Mouse (Mus musculus): ENCODE measurements around the gene Alg2. TPM values are rescaled to one million over a fixed set of nuclear protein-coding genes. Genes with fewer than 3 reads are reported as not detected.

The Alg2 gene
- polyA plus RNA-seq, 1 experiment: 23.7 TPM

DNA sequence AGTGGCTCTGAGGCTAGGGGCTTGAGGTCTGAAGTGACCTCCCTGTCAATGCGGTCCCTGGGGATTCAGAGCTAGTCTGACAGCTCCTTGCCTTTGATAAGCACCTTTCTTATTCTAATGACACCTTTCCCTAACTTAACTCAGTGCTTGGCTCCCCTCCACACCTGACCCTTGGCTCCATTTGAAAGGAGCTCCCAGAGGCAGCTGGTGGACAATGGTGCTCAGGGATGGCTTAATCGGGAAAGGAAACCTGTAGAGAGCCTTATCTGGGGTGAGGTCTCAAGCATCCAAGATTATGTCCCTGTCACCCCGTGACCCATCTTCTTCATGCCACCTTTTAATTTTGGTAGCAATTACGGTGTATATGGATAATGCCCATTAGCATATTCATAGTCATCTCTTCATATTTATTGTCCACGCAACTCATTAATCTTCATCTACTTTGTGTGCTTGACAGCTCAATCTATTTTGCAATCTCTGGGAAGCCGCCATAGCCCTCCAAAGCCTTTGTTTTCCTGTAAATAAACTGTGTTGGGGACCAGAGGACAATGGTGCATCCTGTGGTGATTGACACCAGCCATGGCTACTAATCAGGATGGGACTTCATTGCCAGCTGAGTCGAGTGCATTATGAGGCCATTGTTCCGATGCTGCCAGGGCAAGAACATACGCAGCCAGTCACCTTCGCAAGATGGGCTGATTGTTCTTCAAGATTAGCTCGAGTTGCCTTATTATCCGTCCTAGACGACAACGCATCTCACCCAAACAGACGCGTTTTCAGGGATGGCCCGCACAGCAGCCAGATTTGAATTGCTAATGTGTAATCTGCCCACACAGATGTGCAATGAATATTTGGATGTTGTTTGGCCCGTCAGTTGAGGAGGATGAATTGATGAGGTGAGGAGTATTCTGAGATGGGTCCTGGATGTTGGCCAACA lies 24.3 kb downstream of the Alg2 start:
- no peak for DNase-seq (ENCODE audit: low read depth)

- DNase-seq (ENCODE audit: low read depth): no peak
Observed at GRCm38 (mm10) chr4:47449116-47449515, 25.0 kb downstream of the Alg2 start.

DNA sequence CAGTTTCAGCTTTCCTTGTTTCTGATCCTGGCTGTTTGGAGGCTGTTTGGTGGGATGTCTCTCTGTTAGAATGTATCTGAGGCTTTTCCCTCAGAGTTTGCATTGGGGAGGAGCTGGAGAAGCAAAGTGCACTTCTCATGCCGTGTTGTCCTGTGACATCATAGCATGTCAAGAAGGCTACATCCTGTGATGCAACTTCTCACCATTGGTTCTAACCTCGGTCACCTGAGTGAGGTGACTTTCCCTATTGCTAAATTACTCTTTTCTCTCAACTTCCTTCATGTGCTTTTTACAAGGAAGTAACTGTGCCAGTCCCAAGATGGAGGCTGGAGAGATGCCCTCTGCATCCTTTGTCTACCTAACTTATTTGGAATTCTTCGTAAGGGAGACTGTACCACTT lies 25.6 kb downstream of the Alg2 start:
- DNase-seq (ENCODE audit: low read depth): no peak

DNA sequence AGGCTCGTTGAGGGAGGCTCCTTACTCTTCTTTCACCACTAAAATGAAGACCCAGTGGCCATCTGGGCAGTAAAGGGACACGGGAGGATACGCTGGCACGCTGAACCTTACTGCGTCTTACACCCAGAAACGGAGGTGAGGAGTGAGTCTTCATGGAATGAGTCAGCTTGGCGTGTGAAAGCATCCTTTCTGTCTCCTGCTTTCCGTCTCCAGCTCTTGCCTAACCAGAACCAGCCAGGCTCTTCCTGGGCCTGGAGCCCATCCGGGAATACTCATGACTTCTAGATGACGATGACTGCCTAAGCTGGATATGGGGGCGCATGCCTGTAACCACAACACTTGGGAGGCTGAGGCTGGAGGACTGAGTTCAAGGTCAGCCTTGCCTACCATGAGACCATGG lies 33.2 kb downstream of the Alg2 start:
- no peak for DNase-seq (ENCODE audit: low read depth)

GRCm38 (mm10) chr4:47438956-47439355 lies 35.2 kb downstream of the Alg2 start:
- DNase-seq (ENCODE audit: low read depth): no peak

DNA sequence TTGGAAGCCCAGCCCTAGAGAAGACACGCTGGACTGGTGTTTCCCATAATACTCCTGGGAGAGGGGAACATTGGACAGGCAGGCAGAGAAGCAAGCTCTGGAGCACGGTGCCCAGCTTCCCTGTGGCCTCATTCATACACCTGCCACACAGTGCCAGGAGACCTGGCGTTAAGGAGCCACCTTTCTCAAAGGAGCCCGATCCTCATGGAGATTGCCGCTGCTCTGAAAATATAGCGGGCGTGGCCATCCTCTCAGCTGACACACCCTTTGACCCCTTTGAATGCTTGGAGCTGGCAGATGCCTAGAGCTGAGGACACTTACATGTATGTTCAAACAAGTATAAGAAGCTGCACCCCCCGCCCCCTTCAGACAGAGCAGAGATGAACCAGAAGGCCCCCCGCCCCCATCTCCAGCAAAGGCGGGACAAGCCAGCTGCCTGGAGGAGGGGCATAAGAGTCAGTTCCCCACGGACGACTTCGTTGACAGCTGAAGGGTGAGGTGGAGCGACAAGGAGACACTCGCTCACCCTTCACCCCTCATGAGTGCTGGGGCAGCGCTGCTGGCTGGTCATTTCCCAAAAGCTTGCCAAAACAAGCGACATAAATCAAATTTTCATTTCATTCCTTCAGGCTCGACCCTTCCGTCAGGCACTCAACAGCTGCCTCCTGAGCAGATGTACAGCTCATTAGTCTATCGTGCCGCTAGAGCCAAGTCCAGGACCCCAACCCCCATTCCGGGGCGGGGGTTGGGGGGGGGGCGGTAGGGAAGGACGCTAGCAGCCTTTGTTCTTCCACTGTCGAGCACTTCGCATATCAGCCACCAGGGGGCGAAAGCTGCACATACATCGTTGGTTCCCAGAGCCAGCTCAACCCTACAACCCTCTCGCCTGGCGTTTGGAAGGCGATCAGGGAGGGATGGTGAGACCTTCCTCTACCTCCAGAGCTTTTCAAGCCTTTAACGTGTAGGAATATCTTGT lies 36.5 kb downstream of the Alg2 start:
- DNase-seq (ENCODE audit: low read depth): no peak

DNA sequence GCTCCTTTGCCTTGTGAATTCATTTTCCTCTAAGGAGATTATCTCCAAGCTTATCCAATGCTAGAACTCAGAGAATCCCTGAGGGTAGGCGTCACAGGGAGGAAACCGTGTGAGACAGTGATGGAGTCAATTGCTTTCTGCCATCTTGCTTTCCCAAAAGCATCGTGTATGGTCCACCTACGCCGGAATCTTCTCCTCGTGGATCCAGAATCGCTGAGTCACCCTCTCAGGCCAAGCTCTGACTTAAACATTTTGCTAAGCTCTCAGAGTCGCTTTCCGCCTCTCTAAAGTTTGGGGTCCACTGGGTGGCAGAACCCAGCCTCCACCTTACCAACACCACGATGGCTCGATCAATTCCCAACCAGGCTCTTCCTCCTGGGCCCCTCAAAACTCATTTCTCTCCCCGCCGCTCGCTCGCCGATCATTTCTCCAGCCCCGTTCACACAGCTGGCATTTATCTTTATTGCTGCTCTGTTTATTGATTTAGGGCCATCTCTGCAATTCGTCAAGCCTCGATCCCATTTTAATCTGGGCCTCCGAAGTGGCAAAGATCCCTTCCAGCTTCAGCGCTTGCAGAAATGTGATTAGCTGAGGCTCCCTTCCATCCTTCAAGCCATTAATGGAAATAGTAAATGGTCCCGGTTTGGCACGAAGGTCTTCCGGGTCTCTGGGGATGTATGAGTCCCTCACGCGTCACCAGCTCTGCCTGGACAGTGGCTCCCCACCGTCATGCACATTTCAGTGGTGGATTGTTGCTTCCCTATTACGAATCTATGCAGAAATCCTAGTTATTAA lies 38.4 kb downstream of the Alg2 start:
- no peak for DNase-seq (ENCODE audit: low read depth)

DNA sequence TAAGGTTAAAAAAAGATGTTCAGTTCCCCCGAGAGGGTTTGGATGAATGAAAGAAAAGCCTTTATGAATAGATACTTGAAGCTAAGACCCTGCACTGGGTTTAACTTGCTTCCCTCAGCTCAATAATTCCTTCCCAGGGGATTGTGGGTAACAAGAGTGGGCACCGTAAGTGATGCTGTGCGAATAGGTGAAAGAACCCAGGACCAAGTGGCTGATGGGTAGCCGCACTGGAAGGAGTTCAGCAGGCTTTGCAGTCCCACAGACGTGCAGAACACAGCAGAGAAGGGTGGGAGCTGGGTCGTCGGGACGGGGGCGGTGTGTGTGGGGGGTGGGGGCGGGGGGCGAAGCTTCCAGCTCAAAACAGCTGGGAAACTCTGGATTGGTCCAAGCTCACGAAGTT lies 39.0 kb downstream of the Alg2 start:
- DNase-seq (ENCODE audit: low read depth): no peak

DNA sequence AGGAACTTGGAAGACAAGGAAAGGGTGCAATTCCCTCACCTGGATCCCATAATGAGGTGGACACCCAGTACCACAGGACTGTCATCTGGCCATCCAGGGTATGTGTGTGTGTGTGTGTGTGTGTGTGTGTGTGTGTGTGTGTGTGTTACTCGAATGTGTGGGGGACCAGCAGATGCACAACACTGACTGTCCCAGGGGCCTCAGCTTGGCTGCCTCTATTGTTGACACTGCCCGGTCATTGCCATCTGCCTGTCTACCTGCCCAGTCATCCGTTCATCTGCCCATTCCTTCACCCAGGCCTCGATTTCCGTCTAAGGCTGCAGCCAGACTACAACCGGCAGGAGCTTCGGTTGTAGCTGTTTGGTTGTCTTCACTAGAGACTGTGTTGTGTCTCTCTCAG lies 41.4 kb downstream of the Alg2 start:
- no peak for DNase-seq (ENCODE audit: low read depth)

DNA sequence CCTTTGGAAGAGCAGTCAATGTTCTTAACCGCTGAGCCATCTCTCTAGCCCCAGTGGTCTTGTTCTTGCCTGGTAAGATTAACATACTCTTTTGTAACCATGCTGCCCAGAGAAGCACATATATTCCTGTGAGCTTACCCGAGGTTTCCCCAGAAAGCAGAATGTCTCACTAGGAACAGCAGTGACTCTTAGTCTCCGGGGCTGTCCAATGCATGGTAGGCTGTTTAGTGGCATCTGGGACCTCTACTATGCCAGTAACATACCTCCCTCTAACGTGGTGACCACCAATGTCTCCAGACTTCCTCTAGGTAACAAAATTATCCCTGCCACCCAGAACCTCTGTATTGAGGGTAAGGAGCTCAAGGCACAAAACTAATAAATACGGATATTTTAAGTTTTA lies 43.1 kb downstream of the Alg2 start:
- DNase-seq (ENCODE audit: low read depth): no peak

DNA sequence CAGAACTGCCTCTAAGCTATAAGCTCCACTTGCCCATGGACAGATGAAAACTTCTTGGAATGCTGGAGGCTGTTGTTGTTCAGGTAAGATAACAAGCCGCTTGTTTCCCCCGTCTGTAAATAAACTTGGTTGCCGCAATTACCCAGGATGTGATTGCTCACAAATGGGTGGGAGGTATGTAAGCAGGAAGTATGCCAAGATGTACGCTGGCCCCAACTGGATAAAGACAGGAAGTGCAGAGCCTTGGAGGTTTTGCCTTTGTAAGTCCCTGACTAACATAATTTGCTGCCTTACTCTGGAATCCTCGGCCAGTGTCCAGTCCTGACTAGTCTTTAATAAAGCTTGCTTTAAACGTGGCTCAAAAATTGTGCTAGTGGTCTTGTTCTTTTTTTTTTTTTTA lies 43.6 kb downstream of the Alg2 start:
- DNase-seq (ENCODE audit: low read depth): no peak

DNA sequence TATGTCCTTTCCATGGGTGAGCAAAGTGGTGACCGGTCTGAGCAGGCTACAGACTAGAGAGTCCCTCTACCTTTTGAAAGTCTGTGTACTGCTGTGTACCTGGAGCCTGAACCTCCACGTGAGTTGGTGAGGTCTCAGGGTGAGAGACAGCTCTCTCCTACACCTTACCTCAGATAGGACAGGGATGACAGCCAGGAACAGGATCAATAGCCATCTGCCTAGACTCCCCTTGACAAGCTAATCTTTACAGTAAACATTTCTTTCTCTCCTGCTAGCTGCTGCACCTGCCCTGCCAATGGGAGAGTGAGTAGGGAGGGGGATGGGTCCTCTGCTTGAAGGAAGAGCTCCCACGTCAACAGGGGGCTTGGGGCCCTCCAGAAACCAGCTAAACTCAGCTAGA lies 46.5 kb downstream of the Alg2 start:
- no peak for DNase-seq (ENCODE audit: low read depth)

- DNase-seq (ENCODE audit: low read depth): no peak
Observed at GRCm38 (mm10) chr4:47425247-47425830, 48.8 kb downstream of the Alg2 start.

GRCm38 (mm10) chr4:47424376-47424775 lies 49.8 kb downstream of the Alg2 start:
- no peak for DNase-seq (ENCODE audit: low read depth)

GRCm38 (mm10) chr4:47422946-47423345 lies 51.2 kb downstream of the Alg2 start:
- no peak for DNase-seq (ENCODE audit: low read depth)

DNA sequence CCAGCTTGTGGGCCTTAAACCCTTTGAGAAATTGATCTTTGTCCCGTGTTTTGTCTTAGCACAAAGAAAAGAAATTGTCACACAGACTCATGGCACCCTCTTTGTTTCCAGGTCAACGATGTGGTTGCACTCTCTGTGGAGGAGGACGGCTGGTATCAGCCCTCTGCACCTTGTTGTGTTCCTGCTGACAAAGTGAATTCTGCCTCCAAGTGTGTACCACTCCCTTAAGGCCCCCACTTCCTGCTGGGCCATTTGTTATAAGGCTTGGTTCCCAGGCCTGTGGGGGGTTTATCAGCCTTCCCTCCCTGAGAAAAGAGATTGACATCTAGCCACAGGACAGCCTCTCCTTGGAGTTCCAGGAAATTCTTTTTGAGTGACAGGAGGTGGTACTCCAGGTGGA lies 51.9 kb downstream of the Alg2 start:
- DNase-seq (ENCODE audit: low read depth): no peak

- DNase-seq (ENCODE audit: low read depth): no peak
Observed at GRCm38 (mm10) chr4:47420191-47420590, 53.9 kb downstream of the Alg2 start.

- no peak for DNase-seq (ENCODE audit: low read depth)
Observed at GRCm38 (mm10) chr4:47419268-47419973, 54.7 kb downstream of the Alg2 start.

DNA sequence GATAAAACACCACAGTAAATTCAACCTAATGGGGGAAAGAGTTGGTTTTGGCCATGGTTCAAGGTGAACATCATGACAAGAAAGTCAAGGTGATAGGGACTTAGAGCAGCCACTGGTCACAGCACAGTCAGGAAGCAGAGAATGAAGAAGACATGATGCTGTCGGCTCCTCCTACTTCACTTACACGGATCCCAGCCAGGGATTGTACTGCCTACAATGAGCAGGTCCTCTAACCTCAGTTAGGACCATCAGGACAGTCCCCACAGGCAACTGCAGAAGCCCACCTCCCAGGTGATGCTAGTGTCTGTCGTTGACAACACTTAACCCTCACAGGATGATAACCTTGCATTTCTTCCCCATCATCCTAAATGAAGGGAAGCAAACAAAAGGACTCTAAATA lies 56.3 kb downstream of the Alg2 start:
- DNase-seq (ENCODE audit: low read depth): no peak
